Mouse (Mus musculus): ENCODE measurements around the gene Helt. TPM values are rescaled to one million over a fixed set of nuclear protein-coding genes. Genes with fewer than 3 reads are reported as not detected.
A peak's percentile ranks its signal among the peaks of the same experiment; 100 is the strongest.
"Not testable (repeated sequence)": the region's sequence is repeated elsewhere in the genome, so short reads cannot be mapped to it uniquely, and the experiment has no call there.

Gene Helt
- total RNA-seq, 2 experiments from 2014 or later, result not detected

- intact Hi-C loops (cut with DNase I), result no loop called here
Measured at GRCm38 (mm10) chr8:46302121-46302520, 7.7 kb upstream of the Helt start.

GRCm38 (mm10) chr8:46298847-46299246, 4.4 kb upstream of the Helt start:
- no peak for DNase-seq
- intact Hi-C loops (cut with DNase I), result no loop called here

More at GRCm38 (mm10) chr8:46302121-46302520, 7.7 kb upstream of the Helt start:
- DNase-seq, result no peak

DNA sequence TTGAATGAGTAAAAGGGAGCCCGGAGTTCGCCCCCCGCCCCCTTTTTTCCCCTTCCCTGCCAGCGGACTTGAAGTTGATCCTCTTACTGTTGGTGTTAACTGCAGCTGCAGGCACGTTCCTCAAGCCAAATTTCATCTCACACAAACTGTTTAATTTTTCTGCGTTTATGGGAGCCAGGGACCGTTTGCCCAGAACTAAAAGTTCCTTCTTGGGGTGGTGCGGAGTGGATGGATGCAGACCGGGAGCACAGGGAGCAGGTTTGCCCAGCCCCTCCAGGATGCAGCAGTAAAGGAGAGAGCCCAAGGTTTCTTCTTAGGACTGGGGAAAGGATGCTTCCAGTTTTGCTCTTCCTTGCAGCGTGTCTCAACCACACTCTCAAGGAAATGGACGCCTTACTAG, 2.1 kb upstream of the Helt start:
- intact Hi-C loops (cut with DNase I), result no loop called here
- DNase-seq, result no peak

DNA sequence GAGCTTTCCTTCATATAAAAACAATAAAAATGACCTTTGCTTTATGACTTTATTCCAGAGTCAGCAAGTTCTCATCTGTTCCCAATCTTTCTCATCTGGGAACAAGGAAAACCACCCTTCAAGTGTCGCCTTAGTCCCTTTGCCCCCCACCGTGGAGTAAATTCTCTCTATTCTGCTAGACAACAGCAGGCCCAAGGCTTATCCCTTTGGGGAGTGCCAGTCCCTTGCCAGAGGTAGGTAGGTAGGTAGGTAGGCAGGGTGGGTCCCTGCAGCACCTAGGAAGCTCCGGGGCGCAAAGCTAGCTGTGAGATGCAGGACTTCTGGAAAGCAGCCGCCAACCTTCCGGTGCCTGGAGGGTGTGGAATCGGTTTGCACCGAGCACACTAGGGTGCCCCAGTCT, 1.5 kb upstream of the Helt start:
- intact Hi-C loops (cut with DNase I), result no loop called here
- no peak for DNase-seq

DNA sequence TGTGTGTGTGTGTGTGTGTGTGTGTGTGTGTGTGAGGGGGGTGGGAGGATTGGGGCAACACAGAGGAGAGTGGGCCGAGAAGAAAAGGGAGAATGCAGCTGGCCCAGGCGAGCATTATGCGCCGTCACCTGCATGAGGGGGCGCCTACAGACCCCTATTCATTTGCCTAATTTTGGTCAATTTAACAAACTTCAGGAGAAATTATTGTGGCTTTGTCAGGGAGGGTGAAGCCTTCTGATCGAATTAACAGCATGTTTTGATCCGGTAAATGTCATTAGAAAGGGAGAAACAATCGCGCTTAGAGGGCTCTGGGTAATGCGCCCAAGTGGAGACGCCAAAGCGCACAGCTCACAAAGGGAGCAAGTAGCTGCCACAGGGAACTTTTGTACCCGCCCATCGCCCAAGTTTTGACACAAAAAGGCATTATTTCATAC, 647 bp upstream of the Helt start:
- intact Hi-C loops (cut with DNase I), result no loop called here
- peak in 1 of 2 experiments; percentile 15 for DNase-seq

GRCm38 (mm10) chr8:46293741-46294151, 725 bp downstream of the Helt start:
- peak; percentile 31 to 35 for DNase-seq
- intact Hi-C loops (cut with DNase I), result no loop called here

GRCm38 (mm10) chr8:46293201-46293600, 1.3 kb downstream of the Helt start:
- intact Hi-C loops (cut with DNase I), result no loop called here
- DNase-seq, result no peak

GRCm38 (mm10) chr8:46291931-46292675, 2.4 kb downstream of the Helt start:
- peak; percentile 8 to 17 for DNase-seq
- intact Hi-C loops (cut with DNase I), result no loop called here

DNA sequence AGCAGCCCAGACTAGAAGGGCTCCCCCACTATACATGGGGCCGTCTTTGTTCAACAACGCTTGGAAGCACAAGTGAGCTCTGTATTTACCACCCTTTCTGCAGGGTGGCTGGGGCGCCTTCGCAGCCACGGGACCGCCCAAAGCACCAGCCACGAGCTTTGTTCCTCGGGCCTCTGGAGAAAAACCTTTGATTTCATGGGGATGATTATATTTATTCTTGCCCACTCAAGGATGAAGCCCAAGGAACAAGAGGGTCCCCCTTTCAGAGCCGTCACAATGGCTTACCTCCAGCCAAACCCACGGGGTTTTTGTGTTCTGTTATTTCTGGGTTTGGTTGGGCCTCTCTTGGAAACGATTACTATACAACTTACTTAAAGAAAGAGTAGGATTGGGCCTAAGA, 5.2 kb downstream of the Helt start:
- DNase-seq, result no peak
- intact Hi-C loops (cut with DNase I), result no loop called here

- DNase-seq, result no peak
- intact Hi-C loops (cut with DNase I), result no loop called here
Measured at GRCm38 (mm10) chr8:46288021-46288420, 6.5 kb downstream of the Helt start.

GRCm38 (mm10) chr8:46285980-46286379, 8.5 kb downstream of the Helt start:
- DNase-seq, result peak; percentile 34 to 38
- intact Hi-C loops (cut with DNase I), result no loop called here

DNA sequence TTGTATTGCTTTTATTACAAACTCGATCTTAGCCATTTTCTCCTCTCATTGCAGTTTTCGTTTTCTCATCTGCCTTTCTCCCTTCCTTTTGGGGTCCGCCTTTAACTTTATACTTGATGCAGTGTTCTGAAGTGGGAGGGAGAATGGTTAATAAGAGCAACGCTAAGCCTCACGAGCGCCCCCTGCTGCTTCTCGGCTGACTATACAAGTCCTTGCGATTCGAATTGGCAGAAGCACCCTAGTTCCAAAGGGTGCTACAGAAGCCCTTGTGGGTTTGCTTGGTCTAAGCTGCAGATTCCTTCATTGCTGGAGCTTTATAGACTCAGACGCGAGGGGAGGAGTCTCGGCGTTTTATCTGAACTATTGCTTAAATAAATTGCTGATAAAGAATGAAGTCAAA, 12.9 kb downstream of the Helt start:
- peak; percentile 70 to 85 for DNase-seq
- intact Hi-C loops (cut with DNase I), result loop anchor here (1.0 to 5.0 kb wide), 2 partner anchors 39 to 94 kb away; no protein-coding TSS in a partner anchor

DNA sequence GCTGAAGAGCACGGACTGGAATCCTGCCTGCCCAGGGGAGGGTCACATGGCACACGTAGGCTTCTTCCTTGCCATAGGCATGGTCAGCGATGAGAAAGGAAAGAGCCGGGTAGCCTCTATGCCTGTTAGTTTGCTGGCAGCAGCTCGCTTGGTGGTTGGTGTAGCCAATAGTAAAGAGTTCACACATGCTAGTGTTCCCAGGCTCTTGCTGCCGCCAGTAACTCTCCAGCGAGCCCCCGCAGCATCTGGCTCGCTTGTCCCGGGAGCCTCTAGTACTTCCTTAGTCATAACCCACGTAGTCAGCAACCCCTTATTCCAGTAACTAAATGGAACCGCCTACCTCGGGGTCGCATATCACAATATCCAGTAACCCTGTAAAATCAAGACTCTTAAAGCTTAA, 17.5 kb downstream of the Helt start:
- intact Hi-C loops (cut with DNase I), result no loop called here
- DNase-seq, result no peak

DNA sequence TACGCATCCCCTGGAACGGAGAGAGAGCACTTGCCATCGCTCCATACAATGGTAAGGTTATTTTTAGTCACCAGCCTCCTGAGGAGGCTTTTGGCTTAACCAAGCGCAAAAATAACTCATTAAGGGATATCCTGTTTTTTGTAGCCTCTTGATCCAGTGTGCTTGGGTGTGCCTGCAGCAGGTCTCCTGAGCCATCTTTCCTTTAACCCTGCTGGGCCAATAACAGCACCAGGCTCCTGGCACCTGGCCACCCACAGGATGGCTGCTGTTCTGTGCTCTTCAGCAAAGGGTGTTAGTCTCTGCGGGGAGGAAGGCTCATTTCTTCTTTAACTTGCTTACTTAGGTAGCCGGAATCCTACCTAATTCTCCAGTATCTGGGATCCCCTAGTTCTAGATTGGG, 23.7 kb downstream of the Helt start:
- intact Hi-C loops (cut with DNase I), result no loop called here
- DNase-seq, result peak; percentile 40 to 49

GRCm38 (mm10) chr8:46270147-46270546, 24.3 kb downstream of the Helt start:
- intact Hi-C loops (cut with DNase I), result no loop called here
- no peak for DNase-seq

GRCm38 (mm10) chr8:46266801-46267200, 27.7 kb downstream of the Helt start:
- intact Hi-C loops (cut with DNase I), result no loop called here
- no peak for DNase-seq

DNA sequence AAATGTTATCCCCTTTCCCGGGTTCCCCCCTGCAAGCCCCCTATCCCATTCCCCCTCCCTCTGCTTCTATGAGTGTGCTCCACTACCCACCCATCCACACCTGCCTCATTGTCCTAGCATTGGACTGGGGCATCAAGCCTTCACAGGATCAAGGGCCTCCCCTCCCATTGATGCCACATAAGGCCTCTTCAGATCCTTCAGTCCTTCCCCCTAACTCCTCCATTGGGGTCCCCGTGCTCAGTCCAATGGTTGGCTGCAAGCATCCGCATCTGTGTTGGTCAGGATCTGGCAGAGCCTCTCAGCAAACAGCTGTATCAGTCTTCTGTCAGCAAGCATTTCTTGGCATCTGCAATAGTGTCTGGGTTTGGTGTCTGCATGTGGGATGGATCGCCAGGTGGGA, 30.3 kb downstream of the Helt start:
- intact Hi-C loops (cut with DNase I); DNase-seq: not testable (repeated sequence)

DNA sequence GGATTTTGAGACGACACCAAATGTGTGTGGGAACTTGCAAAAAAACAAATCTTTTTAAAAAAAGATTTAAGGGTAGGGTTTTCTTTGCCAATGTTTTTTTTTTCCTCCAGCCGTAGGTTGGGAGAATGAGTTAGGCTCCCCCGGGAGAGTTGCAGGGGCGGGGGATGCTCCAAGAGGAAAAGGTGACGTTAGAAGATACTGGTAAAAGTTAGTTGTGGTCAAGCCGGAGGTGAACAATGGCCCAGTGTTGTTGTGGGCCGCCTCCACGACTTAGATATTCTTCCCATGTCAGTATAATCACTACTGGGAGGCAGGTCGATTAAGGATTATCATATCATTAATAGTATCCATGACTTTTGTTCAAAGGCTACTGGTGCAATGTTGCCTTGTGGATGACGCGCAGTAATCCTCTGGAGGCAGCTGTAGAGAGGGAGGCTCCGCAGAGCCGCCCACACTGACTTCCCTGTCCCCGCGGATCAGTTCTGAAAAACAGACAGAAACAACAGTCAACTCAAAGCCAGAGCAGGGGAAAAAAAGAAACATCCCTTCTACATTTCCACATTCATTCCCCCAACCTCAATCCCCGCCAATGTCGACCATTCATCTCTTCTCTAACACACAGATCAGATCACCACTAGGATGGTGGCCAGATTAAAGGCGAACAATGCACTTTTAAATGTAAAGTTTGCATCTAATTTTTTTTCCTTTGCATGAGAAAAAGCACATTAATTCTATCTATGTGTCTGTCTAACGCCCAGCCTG, 36.4 kb downstream of the Helt start:
- no peak for DNase-seq
- intact Hi-C loops (cut with DNase I), result no loop called here

- intact Hi-C loops (cut with DNase I), result no loop called here
- DNase-seq, result no peak
Measured at GRCm38 (mm10) chr8:46252456-46252855, 42.0 kb downstream of the Helt start.

DNA sequence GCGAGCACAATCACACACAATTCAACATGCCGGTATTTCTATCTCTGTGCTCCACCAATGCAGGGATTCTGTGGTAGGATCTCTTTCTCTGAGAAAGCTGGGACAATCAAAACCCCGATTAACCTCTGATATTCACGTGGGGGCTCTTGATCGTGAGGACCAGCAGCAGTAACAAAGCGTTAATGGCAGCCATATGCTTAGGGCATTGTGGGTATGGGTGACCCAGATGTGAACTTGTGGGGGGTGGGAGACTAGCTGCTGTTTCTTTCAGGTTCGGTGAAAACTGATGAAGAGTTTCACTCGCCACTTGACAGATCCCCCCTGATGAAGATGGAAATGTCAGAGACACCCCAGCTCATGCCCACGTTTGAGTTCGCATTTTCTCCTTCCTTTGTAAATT, 42.9 kb downstream of the Helt start:
- DNase-seq, result no peak
- intact Hi-C loops (cut with DNase I), result no loop called here

DNA sequence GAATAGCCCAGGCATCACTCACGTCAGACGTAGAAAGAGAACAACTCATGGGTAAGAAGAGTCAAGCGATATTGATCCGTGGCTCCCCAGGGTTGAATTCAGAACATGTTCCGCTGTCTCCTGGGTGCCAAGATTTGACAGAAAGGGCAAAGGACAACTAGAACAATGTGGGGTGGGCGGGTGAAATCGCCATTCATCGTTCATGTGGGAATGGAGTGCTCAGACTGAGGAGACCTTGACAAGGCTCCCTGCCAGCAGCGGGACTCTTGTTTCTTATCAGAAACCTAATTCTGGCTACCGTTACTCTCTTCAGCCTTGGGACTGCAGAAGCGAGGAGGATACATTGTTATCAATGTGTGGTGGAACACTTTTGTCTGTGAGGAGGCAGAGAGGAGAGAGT, 48.1 kb downstream of the Helt start:
- intact Hi-C loops (cut with DNase I), result no loop called here
- no peak for DNase-seq

GRCm38 (mm10) chr8:46242946-46243345, 51.5 kb downstream of the Helt start:
- DNase-seq, result no peak
- intact Hi-C loops (cut with DNase I), result loop anchor here (1.0 to 5.0 kb wide), 4 partner anchors 38 to 709 kb away; no protein-coding TSS in a partner anchor
